Mouse (Mus musculus) heart, adult 2 months (tissue): ENCODE data around the gene Stpg2. TPM values are rescaled to one million over a fixed set of nuclear protein-coding genes. Genes with fewer than 3 reads are reported as not detected.

Experiments used
- DNase-seq, 2 experiments: peaks; one replicate each; pipeline ENCODE4 v3.0.0; 2021
- H3K27ac ChIP-seq: fragments of 200-600 bp; 2 replicates; pipeline ENCODE4 v1.8.1; 2022
- H3K27me3 ChIP-seq: fragments of 200-500 bp; 2 replicates; pipeline ENCODE4 v1.6.1; 2012; ENCODE audit warnings: mild to moderate bottlenecking, low read length, inconsistent platforms, mixed read lengths; ENCODE audit not compliant: control insufficient read depth, insufficient read depth
- H3K36me3 ChIP-seq: fragments of 200-500 bp; 2 replicates; pipeline ENCODE4 v1.6.1; 2012; ENCODE audit warnings: low read length, inconsistent platforms; ENCODE audit not compliant: control insufficient read depth, insufficient read depth
- H3K4me1 ChIP-seq: fragments of 200-500 bp; 2 replicates; pipeline ENCODE4 v1.6.1; 2011; ENCODE audit warnings: low read length; ENCODE audit not compliant: control insufficient read depth, insufficient read depth
- H3K4me3 ChIP-seq: fragments of 200-600 bp; 2 replicates; pipeline ENCODE4 v1.8.1; 2022
- H3K79me2 ChIP-seq: fragments of 200-500 bp; replicated peaks from 2 replicates; pipeline ENCODE4 v1.6.1; 2012; ENCODE audit warnings: mild to moderate bottlenecking, inconsistent platforms, low read length, moderate library complexity, mixed read lengths; ENCODE audit not compliant: control insufficient read depth, insufficient read depth
- H3K9ac ChIP-seq: fragments of 200-500 bp; 2 replicates; pipeline ENCODE4 v1.6.1; 2012; ENCODE audit warnings: low read depth, mild to moderate bottlenecking, control low read depth, inconsistent platforms, low read length, mixed read lengths
- CTCF ChIP-seq: fragments of 200-600 bp; IDR thresholded peaks from 2 replicates; pipeline ENCODE4 v1.8.1; 2022; ENCODE audit warnings: antibody characterized with exemption, mild to moderate bottlenecking, moderate library complexity
- EP300 ChIP-seq: fragments of 200-500 bp; IDR thresholded peaks from 2 replicates; pipeline ENCODE4 v1.6.1; 2011; ENCODE audit warnings: low read depth, low read length, control low read depth; ENCODE audit not compliant: insufficient read depth
- POLR2A ChIP-seq: fragments of 200-500 bp; IDR thresholded peaks from 2 replicates; pipeline ENCODE4 v1.6.1; 2011; ENCODE audit warnings: mild to moderate bottlenecking, low read depth, low read length, control low read depth; ENCODE audit not compliant: insufficient read depth
- WGBS: fragments of 180-500 bp; shearing (Covaris S2); methylation state at CpG from one replicate; pipeline ENCODE4 v1.1.7; 2018; 5-methylcytosine and 5-hydroxymethylcytosine counted together
- intact Hi-C: fragments of 180-260 bp; cut with DNase I; formaldehyde crosslinking; loops from one replicate; pipeline ENCODE4 v1.15.1; 2025
- polyA plus RNA-seq: library from polyadenylated mRNA; depleted of rRNA; stranded (reverse); fragments of >200 nt; gene quantifications from 2 replicates; pipeline ENCODE4 v1.2.3, GENCODE M21; 2012
- total RNA-seq, 2 experiments: library from RNA; stranded (reverse); gene quantifications; 2 replicates each; pipeline ENCODE4 v1.2.3; 2021

Stpg2 gene
- total and polyA plus RNA-seq, 3 experiments, result not detected

DNA sequence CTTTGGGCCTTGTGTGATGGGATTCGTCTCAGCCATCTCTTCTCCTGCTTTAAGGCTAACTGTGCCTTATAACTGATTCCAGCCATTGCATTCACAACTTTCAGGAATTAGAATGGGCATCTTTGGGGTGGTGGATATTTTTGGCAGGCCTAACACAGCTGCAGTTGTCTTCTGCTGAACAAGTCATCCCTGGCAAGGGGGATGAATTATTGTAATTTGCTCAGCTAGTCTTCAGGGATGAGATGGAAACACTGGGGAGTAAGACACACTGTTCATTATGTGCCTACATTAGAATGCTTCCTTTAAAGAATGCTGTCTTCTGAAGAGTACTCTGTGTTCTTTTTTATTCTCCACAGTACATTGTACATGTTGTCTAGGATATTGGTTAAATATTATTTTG, 14.0 kb upstream of the Stpg2 start:
- no peak overlapping the region for H3K27ac ChIP-seq
- no peak overlapping the region for H3K9ac ChIP-seq
- no peaks in the 10 kb centered on the region for H3K36me3 ChIP-seq
- H3K4me1 ChIP-seq, result no peaks in the 10 kb centered on the region
- no peaks in the 10 kb centered on the region for H3K79me2 ChIP-seq
- no peak overlapping the region for H3K4me3 ChIP-seq
- WGBS, result 57% methylated on average over 1 of the region's 1 CpGs
- H3K27me3 ChIP-seq, result no peaks in the 10 kb centered on the region
- TF ChIP-seq EP300, result no peak
- no peak for TF ChIP-seq CTCF
- TF ChIP-seq POLR2A, result no peak
- intact Hi-C loops, result no loop called here
- DNase-seq, result no peak

DNA sequence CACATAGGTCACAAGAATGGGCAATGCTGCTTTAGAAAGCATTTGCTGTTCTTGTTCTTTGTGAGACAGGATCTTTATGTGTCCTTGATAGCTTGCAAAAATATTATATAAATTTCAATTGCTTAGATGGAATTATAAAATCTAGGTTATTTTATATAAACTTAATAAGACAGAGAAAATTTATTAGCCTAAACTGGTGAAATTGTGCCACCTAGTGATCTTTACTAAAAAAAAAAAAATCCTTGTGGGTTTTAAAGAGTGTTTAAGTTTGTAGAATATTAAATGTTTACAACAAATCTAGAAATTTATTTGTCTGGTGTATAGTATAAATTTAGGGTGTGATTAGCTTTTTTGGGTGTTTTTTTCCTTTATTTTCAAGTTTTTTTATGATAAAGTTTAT, 11.6 kb upstream of the Stpg2 start:
- Histone ChIP-seq H3K79me2 (no peaks in the 10 kb centered on the region), H3K36me3 (no peaks in the 10 kb centered on the region), H3K9ac (no peak overlapping the region), H3K4me1 (no peaks in the 10 kb centered on the region), H3K27ac (no peak overlapping the region), H3K4me3 (no peak overlapping the region), H3K27me3 (no peaks in the 10 kb centered on the region)
- intact Hi-C loops, result no loop called here
- DNase-seq, result no peak
- TF ChIP-seq POLR2A, result no peak
- no peak for TF ChIP-seq EP300
- peak; percentile 47 for TF ChIP-seq CTCF

DNA sequence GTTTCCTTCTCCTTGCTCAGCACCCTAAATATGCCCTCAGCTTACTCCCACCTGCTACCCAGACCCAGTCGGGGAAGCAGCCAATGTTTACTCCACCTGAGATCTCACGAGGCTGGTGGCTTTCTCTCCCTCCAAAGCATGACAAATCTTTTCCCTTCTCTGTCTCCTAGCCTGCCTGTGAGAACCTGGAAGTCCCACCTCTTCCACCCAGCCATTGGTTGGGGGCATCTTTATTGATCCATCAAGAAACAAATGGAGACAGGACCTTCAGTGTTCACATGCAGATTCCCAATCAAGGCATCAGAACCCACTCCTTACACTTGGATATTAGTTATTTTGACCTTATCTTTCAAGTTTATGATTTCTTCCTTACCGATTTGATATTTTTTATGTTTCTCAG, 7.1 kb upstream of the Stpg2 start:
- intact Hi-C loops, result no loop called here
- Histone ChIP-seq H3K27me3 (no peaks in the 10 kb centered on the region), H3K9ac (no peak overlapping the region), H3K4me1 (no peaks in the 10 kb centered on the region), H3K36me3 (no peaks in the 10 kb centered on the region), H3K27ac (no peak overlapping the region), H3K4me3 (no peak overlapping the region), H3K79me2 (no peaks in the 10 kb centered on the region)
- no peak for DNase-seq
- WGBS, result 66% methylated on average over 3 of the region's 3 CpGs
- TF ChIP-seq CTCF (no peak), EP300 (no peak), POLR2A (no peak)

DNA sequence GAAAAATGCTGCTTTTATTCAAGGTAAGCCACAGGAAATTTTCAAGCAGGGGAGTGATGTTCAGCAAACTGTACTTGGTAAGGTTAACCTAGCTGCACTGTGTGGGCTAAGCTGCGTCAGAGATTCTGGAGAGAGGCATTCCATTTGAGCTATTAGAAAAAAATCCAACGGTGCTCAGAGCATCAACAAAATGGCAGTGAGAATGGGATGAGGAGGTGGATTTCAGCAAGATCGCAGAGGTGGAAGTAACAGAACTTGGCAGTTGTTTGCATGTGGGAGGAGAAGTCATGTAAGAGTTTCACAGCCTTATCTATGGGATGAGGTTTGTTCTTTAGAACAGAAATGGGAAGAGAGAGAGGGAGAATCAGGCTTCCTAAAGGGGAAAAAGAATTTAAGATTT, 5.2 kb upstream of the Stpg2 start:
- intact Hi-C loops, result no loop called here
- Histone ChIP-seq H3K36me3 (no peaks in the 10 kb centered on the region), H3K27me3 (no peaks in the 10 kb centered on the region), H3K4me3 (no peak overlapping the region), H3K9ac (no peak overlapping the region), H3K4me1 (no peaks in the 10 kb centered on the region), H3K79me2 (no peaks in the 10 kb centered on the region), H3K27ac (no peak overlapping the region)
- no peak for DNase-seq
- WGBS, result 67% methylated on average over 3 of the region's 3 CpGs
- no peak for TF ChIP-seq POLR2A
- no peak for TF ChIP-seq EP300
- TF ChIP-seq CTCF, result no peak

DNA sequence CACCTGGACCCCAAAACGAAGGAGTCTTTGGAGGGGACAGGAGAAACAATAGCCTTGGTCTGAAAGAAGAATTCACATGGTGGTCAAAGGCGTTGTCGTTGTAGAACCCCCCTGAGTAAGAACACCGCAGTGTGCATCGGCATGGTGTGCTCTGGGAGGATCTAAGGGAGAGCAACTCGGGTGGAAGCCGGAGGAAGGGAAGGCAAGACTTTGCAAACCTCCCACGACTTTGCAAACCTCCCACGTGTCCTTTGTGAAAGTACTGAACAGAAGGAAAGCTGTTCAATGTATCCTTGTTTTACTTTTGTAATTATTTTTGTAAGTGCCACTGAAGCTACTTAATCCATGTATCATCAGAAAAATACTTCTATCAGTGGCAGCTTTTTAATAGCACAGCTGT, 11.5 kb downstream of the Stpg2 start:
- Histone ChIP-seq H3K27me3 (no peaks in the 10 kb centered on the region), H3K4me3 (no peak overlapping the region)

DNA sequence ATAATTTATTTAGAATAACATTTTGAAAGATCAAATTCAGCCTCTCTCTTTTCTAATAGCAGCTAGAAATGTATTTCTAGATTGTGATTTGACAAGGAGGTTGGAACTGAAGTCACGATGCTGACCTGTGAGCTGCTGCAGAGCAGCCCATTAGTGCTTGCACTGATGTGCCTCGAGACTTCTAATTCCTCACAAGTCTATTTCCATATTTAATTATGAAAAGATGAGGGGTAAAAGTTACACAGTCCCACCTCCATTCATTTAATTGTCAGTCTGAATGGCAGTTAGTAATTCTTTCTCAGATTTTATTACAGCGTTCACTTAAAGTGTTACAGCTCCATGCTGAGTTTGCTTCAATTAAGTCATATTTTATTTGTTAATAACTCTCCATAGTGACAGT, 19.6 kb downstream of the Stpg2 start:
- H3K79me2 ChIP-seq, result no peaks in the 10 kb centered on the region
- no peak overlapping the region for H3K9ac ChIP-seq
- no peak overlapping the region for H3K4me3 ChIP-seq
- intact Hi-C loops, result no loop called here
- TF ChIP-seq EP300 (no peak), CTCF (no peak), POLR2A (no peak)
- 80% methylated on average over 3 of the region's 3 CpGs for WGBS
- H3K27ac ChIP-seq, result no peak overlapping the region
- H3K4me1 ChIP-seq, result no peaks in the 10 kb centered on the region
- no peak for DNase-seq
- no peaks in the 10 kb centered on the region for H3K27me3 ChIP-seq
- H3K36me3 ChIP-seq, result no peaks in the 10 kb centered on the region

More for the DNA sequence above, 11.5 kb downstream of the Stpg2 start:
- no peaks in the 10 kb centered on the region for H3K36me3 ChIP-seq
- H3K79me2 ChIP-seq, result no peaks in the 10 kb centered on the region
- DNase-seq, result no peak
- no peak overlapping the region for H3K9ac ChIP-seq
- intact Hi-C loops, result no loop called here
- H3K4me1 ChIP-seq, result no peaks in the 10 kb centered on the region
- H3K27ac ChIP-seq, result no peak overlapping the region
- 59% methylated on average over 9 of the region's 9 CpGs for WGBS
- TF ChIP-seq POLR2A, result no peak
- TF ChIP-seq EP300, result no peak
- no peak for TF ChIP-seq CTCF
